Mouse (Mus musculus): ENCODE data around the gene Rangrf.

- TF ChIP-seq CTCF (IDR thresholded peaks at IDR 0.05; ENCODE audit: low read depth) (no peak), EP300 (IDR thresholded peaks at IDR 0.05; ENCODE audit: low read depth) (no peak)
Observed at GRCm38 (mm10) chr11:68956697-68957096, 18.3 kb downstream of the Rangrf start.
